Mouse (Mus musculus): Measurements from ENCODE around the gene Sox12. TPM values are rescaled to one million over a fixed set of nuclear protein-coding genes. Genes with fewer than 3 reads are reported as not detected.
"Not testable (repeated sequence)": the region's sequence is repeated elsewhere in the genome, so short reads cannot be mapped to it uniquely, and the experiment has no call there.

Sox12 gene
- total RNA-seq, 2 experiments from 2014 or later: 8.3 to 12.9 TPM

- DNase-seq: no peak
Observed at GRCm38 (mm10) chr2:152359616-152360015, 38.2 kb downstream of the Sox12 start.

GRCm38 (mm10) chr2:152358977-152359376, 38.9 kb downstream of the Sox12 start:
- DNase-seq: not testable (repeated sequence)

GRCm38 (mm10) chr2:152357254-152357653, 40.6 kb downstream of the Sox12 start:
- DNase-seq: no peak

GRCm38 (mm10) chr2:152349842-152350540, 47.9 kb downstream of the Sox12 start:
- peak; percentile 76 to 82 for DNase-seq

GRCm38 (mm10) chr2:152349205-152349604, 48.7 kb downstream of the Sox12 start:
- no peak for DNase-seq

- no peak for DNase-seq
Observed at GRCm38 (mm10) chr2:152347722-152348121, 50.1 kb downstream of the Sox12 start.

GRCm38 (mm10) chr2:152346776-152347465, 50.9 kb downstream of the Sox12 start:
- DNase-seq: no peak

- no peak for DNase-seq
Observed at GRCm38 (mm10) chr2:152345393-152345792, 52.5 kb downstream of the Sox12 start.

- DNase-seq: no peak
Observed at GRCm38 (mm10) chr2:152344909-152345308, 53.0 kb downstream of the Sox12 start.

- DNase-seq: no peak
Observed at GRCm38 (mm10) chr2:152344361-152344760, 53.5 kb downstream of the Sox12 start.

Other genes starting within 250 kb of the Sox12 start
- gene Csnk2a1, start 171.2 kb downstream of the Sox12 start, total RNA-seq (2021): 100 to 1,000 TPM in 1 of 2 experiments, 10 to 100 TPM in 1; 97.8 to 105 TPM
- 100 to 1,000 TPM; 125 to 135 TPM for gene Tbc1d20, start 104.2 kb downstream of the Sox12 start, total RNA-seq (2021)
- 10 to 100 TPM; 85.1 to 94.5 TPM for gene Rbck1, start 65.4 kb downstream of the Sox12 start, total RNA-seq (2021)
- gene Trib3, start 54.0 kb downstream of the Sox12 start, total RNA-seq (2021): 10 to 100 TPM in 1 of 2 experiments, 1 to 10 TPM in 1; 4.6 to 19.9 TPM
- gene Nrsn2, start 21.4 kb downstream of the Sox12 start, total RNA-seq (2021): 1 to 10 TPM; 2.3 to 2.5 TPM
- gene Zcchc3, start 17.0 kb upstream of the Sox12 start, total RNA-seq (2021): 1 to 10 TPM; 6.8 to 8.7 TPM
- under 1 TPM; 0.17 to 0.26 TPM for gene 6820408C15Rik, start 17.5 kb upstream of the Sox12 start, total RNA-seq (2021)
- gene Defb23, start 66.6 kb upstream of the Sox12 start, total RNA-seq (2021): not detected
- not detected for gene Defb20, start 79.0 kb upstream of the Sox12 start, total RNA-seq (2021)
- gene Defb22, start 92.1 kb upstream of the Sox12 start, total RNA-seq (2021): not detected
- gene Defb26, start 113.6 kb upstream of the Sox12 start, total RNA-seq (2021): not detected
- gene Defb28, start 120.2 kb upstream of the Sox12 start, total RNA-seq (2021): not detected
- gene Defb29, start 142.0 kb upstream of the Sox12 start, total RNA-seq (2021): not detected
- not detected for gene Gm17416, start 171.3 kb upstream of the Sox12 start, total RNA-seq (2021)
- not detected for gene Defb21, start 174.7 kb upstream of the Sox12 start, total RNA-seq (2021)
- 1 to 10 TPM in 1 of 2 experiments, not detected in 1; 1.3 TPM for gene Defb19, start 182.2 kb upstream of the Sox12 start, total RNA-seq (2021)
- not detected for gene Defb45, start 201.3 kb upstream of the Sox12 start, total RNA-seq (2021)
- gene Defb36, start 206.3 kb upstream of the Sox12 start, total RNA-seq (2021): 1 to 10 TPM in 1 of 2 experiments, not detected in 1; 1.3 TPM
- gene Defb25, start 225.0 kb upstream of the Sox12 start, total RNA-seq (2021): 1 to 10 TPM in 1 of 2 experiments, not detected in 1; 2.2 TPM
- 10 to 100 TPM in 1 of 2 experiments, 1 to 10 TPM in 1; 9.3 to 13.2 TPM for gene Rem1, start 228.9 kb upstream of the Sox12 start, total RNA-seq (2021)

All from adrenal gland, postnatal 36 days (tissue).